Mouse (Mus musculus) olfactory bulb, adult 2 months (tissue): ENCODE data around the gene Ociad1.

Source experiments
- CTCF ChIP-seq: fragments of 200-500 bp; IDR thresholded peaks from 2 replicates; pipeline ENCODE4 v1.5.1; 2012; ENCODE audit warnings: low read depth, mild to moderate bottlenecking, low read length, moderate library complexity; ENCODE audit not compliant: insufficient read depth
- POLR2A ChIP-seq: fragments of 200-500 bp; IDR thresholded peaks from 2 replicates; pipeline ENCODE4 v1.6.1; 2012; ENCODE audit warnings: mild to moderate bottlenecking, low read depth, low read length, moderate library complexity; ENCODE audit not compliant: insufficient read depth

GRCm38 (mm10) chr5:73331002-73331401 lies 38.4 kb downstream of the Ociad1 start:
- TF ChIP-seq CTCF (no peak), POLR2A (no peak)
